Mouse (Mus musculus) common myeloid progenitor, adult 5-6 weeks (primary cell): Measurements from ENCODE around the gene Kcnj12. TPM values are rescaled to one million over a fixed set of nuclear protein-coding genes. Genes with fewer than 3 reads are reported as not detected.

ENCODE experiments used
- ATAC-seq: replicated peaks from 2 replicates; pipeline ENCODE4 v1.8.0; 2016; ENCODE audit warnings: low read depth, mild to moderate bottlenecking, moderate TSS enrichment, inconsistent platforms; ENCODE audit not compliant: poor library complexity, severe bottlenecking
- total RNA-seq: library from RNA; stranded (forward); fragments of 200-1000, 187-1606 nt; gene quantifications from 2 replicates; pipeline ENCODE4 v1.2.3, GENCODE M21; 2017

The Kcnj12 gene
- total RNA-seq, 1 experiment from 2014 or later = not detected

- ATAC-seq = no peak
Observed at GRCm38 (mm10) chr11:61023416-61024200, 1.2 kb downstream of the Kcnj12 start.

- no peak for ATAC-seq
Observed at GRCm38 (mm10) chr11:61024388-61024787, 2.0 kb downstream of the Kcnj12 start.

- ATAC-seq = no peak
Observed at GRCm38 (mm10) chr11:61024996-61025395, 2.6 kb downstream of the Kcnj12 start.

GRCm38 (mm10) chr11:61025594-61025993 lies 3.2 kb downstream of the Kcnj12 start:
- ATAC-seq = no peak

GRCm38 (mm10) chr11:61026381-61026780 lies 4.0 kb downstream of the Kcnj12 start:
- no peak for ATAC-seq

GRCm38 (mm10) chr11:61027160-61027559 lies 4.8 kb downstream of the Kcnj12 start:
- no peak for ATAC-seq

- ATAC-seq = no peak
Observed at GRCm38 (mm10) chr11:61028211-61028950, 6.0 kb downstream of the Kcnj12 start.

- ATAC-seq = no peak
Observed at GRCm38 (mm10) chr11:61029116-61029740, 6.9 kb downstream of the Kcnj12 start.

GRCm38 (mm10) chr11:61029864-61030595 lies 7.7 kb downstream of the Kcnj12 start:
- 0 out of 2 replicates have a peak, but pooled peaks have one; percentile 34 for ATAC-seq

- ATAC-seq = no peak
Observed at GRCm38 (mm10) chr11:61031137-61031536, 8.8 kb downstream of the Kcnj12 start.

GRCm38 (mm10) chr11:61031658-61032445 lies 9.5 kb downstream of the Kcnj12 start:
- ATAC-seq = no peak

- ATAC-seq = no peak
Observed at GRCm38 (mm10) chr11:61032481-61032880, 10.1 kb downstream of the Kcnj12 start.

GRCm38 (mm10) chr11:61033160-61033559 lies 10.8 kb downstream of the Kcnj12 start:
- ATAC-seq = no peak

GRCm38 (mm10) chr11:61036639-61037038 lies 14.3 kb downstream of the Kcnj12 start:
- ATAC-seq = no peak

- ATAC-seq = no peak
Observed at GRCm38 (mm10) chr11:61038277-61038782, 16.0 kb downstream of the Kcnj12 start.

- ATAC-seq = no peak
Observed at GRCm38 (mm10) chr11:61040856-61041652, 18.7 kb downstream of the Kcnj12 start.

- peak; percentile 62 for ATAC-seq
Observed at GRCm38 (mm10) chr11:61042593-61042992, 20.2 kb downstream of the Kcnj12 start.
